Mouse (Mus musculus) kidney, postnatal 0 days (tissue): ENCODE results near the gene Ifi27l2a. TPM values are rescaled to one million over a fixed set of nuclear protein-coding genes. Genes with fewer than 3 reads are reported as not detected.
"Not testable (repeated sequence)": the region's sequence is repeated elsewhere in the genome, so short reads cannot be mapped to it uniquely, and the experiment has no call there.

Source experiments
- ATAC-seq: fragments of 200-750 bp; cut with Nextera tagmentation; replicated peaks from 2 replicates; pipeline ENCODE4 v1.8.0; 2017; ENCODE audit warnings: low read depth, moderate number of reproducible peaks, moderate TSS enrichment, moderate library complexity; ENCODE audit not compliant: low FRiP score
- DNase-seq: peaks from one replicate; pipeline ENCODE4 v3.0.0-alpha.2; 2016; ENCODE audit warnings: low spot score
- H3K27ac ChIP-seq: fragments of 300-500 bp; sonication (generic); 2 replicates; pipeline ENCODE4 v1.5.1; 2014; ENCODE audit warnings: mild to moderate bottlenecking
- H3K27me3 ChIP-seq: fragments of 300-500 bp; sonication (generic); 2 replicates; pipeline ENCODE4 v1.6.1; 2014; ENCODE audit warnings: low read length, mixed read lengths; ENCODE audit not compliant: insufficient read depth
- H3K36me3 ChIP-seq: fragments of 300-500 bp; sonication (generic); 2 replicates; pipeline ENCODE4 v1.6.1; 2014; ENCODE audit warnings: low read length, mixed read lengths; ENCODE audit not compliant: insufficient read depth
- H3K4me1 ChIP-seq: fragments of 300-500 bp; sonication (generic); replicated peaks from 2 replicates; pipeline ENCODE4 v1.6.1; 2014; ENCODE audit warnings: antibody characterized with exemption, low read length, mixed read lengths; ENCODE audit not compliant: insufficient read depth
- H3K4me2 ChIP-seq: fragments of 300-500 bp; sonication (generic); 2 replicates; pipeline ENCODE4 v1.6.1; 2014; ENCODE audit warnings: mild to moderate bottlenecking, low read length, moderate library complexity, mixed read lengths
- H3K4me3 ChIP-seq: fragments of 300-500 bp; sonication (generic); replicated peaks from 2 replicates; pipeline ENCODE4 v1.5.1; 2014; ENCODE audit warnings: low read depth, low read length
- H3K9ac ChIP-seq: fragments of 300-500 bp; sonication (generic); 2 replicates; pipeline ENCODE4 v1.6.1; 2014; ENCODE audit warnings: low read depth, low read length
- H3K9me3 ChIP-seq: fragments of 300-500 bp; sonication (generic); replicated peaks from 2 replicates; pipeline ENCODE4 v1.6.1; 2016; ENCODE audit warnings: low read length, inconsistent platforms, mixed read lengths
- CTCF ChIP-seq: IDR thresholded peaks from 2 replicates; pipeline ENCODE4 v1.5.1; 2016; ENCODE audit warnings: antibody characterized with exemption, low read depth, mild to moderate bottlenecking, moderate library complexity
- WGBS: fragments of 180-500 bp; shearing (Covaris S2); extraction: QIAGEN DNeasy Blood & Tissue Kit; methylation state at CpG from one replicate; pipeline ENCODE4 v1.1.7; 2014; 5-methylcytosine and 5-hydroxymethylcytosine counted together
- polyA plus RNA-seq: library from polyadenylated mRNA; unstranded; fragments of >200 nt; fragmentation: Nextera tagmentation; extraction: Ambion mirVana; gene quantifications from 2 replicates; pipeline ENCODE4 v1.2.1, GENCODE M21; 2015

The Ifi27l2a gene
- polyA plus RNA-seq, 1 experiment from 2014 or later = 205 TPM

DNA sequence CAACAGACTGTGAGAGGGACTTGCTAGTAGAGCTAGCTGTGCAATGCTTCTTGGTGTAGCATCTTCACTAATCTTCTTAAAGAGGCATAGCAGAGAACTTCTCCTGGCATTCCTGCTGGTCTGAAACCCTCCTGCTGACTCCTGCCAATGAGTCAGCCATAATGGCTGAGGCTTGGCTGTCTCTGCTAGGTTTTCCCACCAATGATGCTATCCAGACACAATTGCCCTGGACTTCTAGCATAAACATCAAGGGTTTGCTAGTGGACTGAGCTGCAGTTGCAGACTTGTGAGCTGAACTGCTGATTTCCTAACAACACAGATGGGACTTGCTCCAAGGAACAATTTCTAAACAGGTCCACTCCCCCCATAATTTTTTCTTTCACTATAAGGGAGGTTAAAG, 9.9 kb upstream of the Ifi27l2a start:
- Histone ChIP-seq H3K4me1 (no peaks in the 10 kb centered on the region), H3K36me3 (no peaks in the 10 kb centered on the region), H3K4me2 (no peak overlapping the region), H3K9me3 (no peaks in the 10 kb centered on the region), H3K27me3 (no peaks in the 10 kb centered on the region), H3K4me3 (no peak overlapping the region), H3K27ac (no peak overlapping the region), H3K9ac (no peak overlapping the region)
- ATAC-seq (no peak), DNase-seq (no peak)
- no peak for TF ChIP-seq CTCF

DNA sequence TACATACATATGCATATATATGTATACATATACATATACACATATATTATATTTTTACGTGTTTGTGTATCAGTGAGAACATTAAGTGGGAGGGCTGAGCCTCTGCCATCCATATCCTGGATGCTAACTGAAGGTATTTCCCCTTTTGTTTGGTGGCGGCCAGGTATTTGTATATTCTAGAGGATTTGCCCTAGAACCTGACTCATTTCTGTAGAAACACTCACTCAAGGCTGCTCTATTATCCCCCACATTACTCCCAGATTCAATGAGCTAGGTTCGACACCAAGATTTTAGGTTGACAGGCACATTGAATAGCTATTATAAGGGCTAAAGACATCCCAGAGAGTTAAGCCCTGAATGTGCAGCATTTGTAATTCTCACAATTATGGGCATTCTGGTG, 1.6 kb upstream of the Ifi27l2a start:
- no peak for DNase-seq
- Histone ChIP-seq H3K27me3 (no peaks in the 10 kb centered on the region), H3K9ac (no peak overlapping the region), H3K4me2 (no peak overlapping the region), H3K36me3 (no peaks in the 10 kb centered on the region), H3K4me3 (no peak overlapping the region), H3K9me3 (no peaks in the 10 kb centered on the region), H3K27ac (no peak overlapping the region), H3K4me1 (no peaks in the 10 kb centered on the region)
- WGBS = 85% methylated on average over 3 of the region's 3 CpGs
- ATAC-seq = no peak
- TF ChIP-seq CTCF = no peak

DNA sequence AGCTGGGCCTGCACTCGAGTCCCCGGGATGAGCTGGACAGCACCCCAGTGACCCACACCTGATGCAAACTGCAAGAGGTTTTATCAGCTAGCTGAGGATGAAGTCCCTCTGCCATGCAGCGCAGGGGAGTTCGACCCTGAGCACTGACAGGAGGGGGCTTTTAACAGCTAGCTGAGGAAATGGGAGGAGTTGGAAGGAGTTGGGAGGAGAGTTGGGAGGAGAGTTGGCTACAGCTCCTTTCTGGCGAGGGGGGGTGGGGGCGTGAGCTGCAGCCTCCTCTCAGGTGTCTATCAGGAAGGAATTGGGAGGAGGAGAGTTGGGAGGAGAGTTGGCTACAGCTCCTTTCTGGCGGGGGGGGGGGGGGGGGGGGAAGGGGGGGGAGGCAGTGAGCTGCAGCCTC, 781 bp upstream of the Ifi27l2a start:
- not testable (repeated sequence) for H3K27ac ChIP-seq, H3K4me3 ChIP-seq, ATAC-seq, H3K27me3 ChIP-seq, H3K4me1 ChIP-seq, H3K4me2 ChIP-seq, H3K9me3 ChIP-seq, H3K9ac ChIP-seq, DNase-seq, H3K36me3 ChIP-seq
- 22% methylated on average over 6 of the region's 7 CpGs for WGBS

DNA sequence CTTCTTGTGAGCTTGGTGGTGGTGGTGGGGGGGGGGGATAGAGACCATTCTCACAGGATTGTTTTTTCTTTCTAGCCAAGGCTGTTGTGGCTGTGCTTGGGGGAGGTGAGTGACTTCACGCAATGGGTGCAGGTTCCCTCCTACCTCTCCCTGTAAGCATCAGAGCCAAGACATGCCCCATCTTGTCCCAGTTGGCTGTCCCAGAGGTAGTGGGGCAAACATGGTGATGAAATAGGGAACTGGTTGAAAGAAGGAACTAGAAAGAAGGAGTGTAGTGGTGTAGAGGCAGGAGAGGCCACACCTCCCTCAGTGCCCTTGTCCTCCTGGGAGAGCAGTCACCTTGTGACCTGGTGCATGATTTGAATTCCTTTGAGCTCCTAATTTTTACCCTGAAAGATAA, 5.9 kb downstream of the Ifi27l2a start:
- no peak for DNase-seq
- no peaks in the 10 kb centered on the region for H3K27me3 ChIP-seq
- H3K4me2 ChIP-seq = no peak overlapping the region
- no peak overlapping the region for H3K27ac ChIP-seq
- H3K4me1 ChIP-seq = no peaks in the 10 kb centered on the region
- 0 out of 2 replicates have a peak, but pooled peaks cover 4% of the 10 kb centered on the region for H3K36me3 ChIP-seq
- WGBS = 83% methylated on average over 1 of the region's 1 CpGs
- TF ChIP-seq CTCF = no peak
- H3K9me3 ChIP-seq = no peaks in the 10 kb centered on the region
- no peak for ATAC-seq
- no peak overlapping the region for H3K9ac ChIP-seq
- H3K4me3 ChIP-seq = no peak overlapping the region

DNA sequence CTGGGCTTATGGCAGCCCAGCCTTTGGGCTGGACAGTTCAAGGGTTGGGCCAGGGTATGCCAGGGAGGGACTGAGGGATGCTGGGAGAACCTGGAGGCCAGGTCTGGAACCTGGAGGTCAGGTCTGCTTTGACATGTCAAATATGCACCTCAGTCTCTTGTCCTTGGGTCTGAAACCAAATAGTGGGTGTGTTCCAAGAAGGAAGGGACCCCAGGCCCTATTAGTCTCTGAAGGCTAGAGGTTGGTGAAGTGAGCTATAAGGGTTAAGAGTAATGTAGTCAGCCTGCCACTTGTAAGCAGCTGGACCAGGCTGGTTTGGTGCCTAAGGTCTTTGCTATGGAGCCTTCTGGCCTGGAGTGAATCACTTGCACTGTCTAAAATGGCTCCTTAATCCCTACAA, 8.6 kb downstream of the Ifi27l2a start:
- H3K27ac ChIP-seq = peak overlapping the region; percentile 85
- ATAC-seq = 0 out of 2 replicates have a peak, but pooled peaks have one; percentile 4
- H3K9ac ChIP-seq = no peak overlapping the region
- no peak for DNase-seq
- no peak overlapping the region for H3K4me3 ChIP-seq
- no peaks in the 10 kb centered on the region for H3K9me3 ChIP-seq
- TF ChIP-seq CTCF = no peak
- H3K36me3 ChIP-seq = 0 out of 2 replicates have a peak, but pooled peaks cover 4% of the 10 kb centered on the region
- no peaks in the 10 kb centered on the region for H3K27me3 ChIP-seq
- no peak overlapping the region for H3K4me2 ChIP-seq
- H3K4me1 ChIP-seq = no peaks in the 10 kb centered on the region

DNA sequence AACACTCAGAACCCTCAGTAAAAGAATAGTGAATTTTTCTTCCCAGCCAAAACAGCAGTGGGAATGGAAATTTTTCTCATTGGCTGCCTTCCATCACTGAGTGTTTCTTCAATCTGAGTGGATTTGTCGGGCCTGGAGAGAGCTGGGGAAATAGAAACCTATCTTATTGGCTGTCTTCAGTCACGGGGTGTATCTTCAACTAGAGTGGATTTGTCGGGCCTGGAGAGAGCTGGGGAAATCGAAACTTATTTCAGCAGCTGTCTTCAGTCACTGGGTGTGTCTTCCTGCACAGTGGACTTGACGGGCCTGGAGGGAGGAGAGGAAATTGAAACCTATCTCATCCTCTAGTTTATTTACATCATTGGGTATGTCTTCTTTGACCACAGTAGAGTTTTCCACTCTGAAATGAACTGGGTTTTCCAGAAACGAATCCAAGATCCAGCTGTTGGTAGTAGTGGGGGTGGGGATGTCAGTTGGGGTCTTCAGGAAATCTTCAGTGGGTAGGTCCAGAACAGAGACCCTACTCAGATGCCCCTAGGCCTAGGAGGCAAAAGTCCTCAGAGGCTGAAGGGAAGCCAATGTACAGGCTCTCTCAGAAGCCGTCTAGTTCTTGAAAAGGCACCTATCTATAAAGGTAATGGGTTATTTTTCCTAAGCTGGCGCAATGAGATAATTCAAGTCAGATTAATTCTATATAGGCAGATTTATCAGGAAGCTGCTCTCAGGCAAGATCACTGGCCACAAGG, 9.3 kb downstream of the Ifi27l2a start, which contains the start of gene Ifi27:
Gene Ifi27 (plus strand): TSS at position 226 of the 746 bp plus-strand sequence.
- no peaks in the 10 kb centered on the region for H3K9me3 ChIP-seq
- H3K4me1 ChIP-seq = no peaks in the 10 kb centered on the region
- no peaks in the 10 kb centered on the region for H3K27me3 ChIP-seq
- TF ChIP-seq CTCF = no peak
- H3K9ac ChIP-seq = no peak within 1 kb of the TSS
- H3K4me3 ChIP-seq = no peak within 1 kb of the TSS
- peak within 1 kb of the TSS; percentile 85 for H3K27ac ChIP-seq
- 0 out of 2 replicates have a peak, but pooled peaks cover 4% of the 10 kb centered on the region for H3K36me3 ChIP-seq
- WGBS = 35% methylated on average over 8 of the region's 8 CpGs
- peak within 1 kb of the TSS; percentile 36 for H3K4me2 ChIP-seq
- ATAC-seq (peak; percentile 96), DNase-seq (peak; percentile 97)
